Mouse (Mus musculus): ENCODE data around the gene Hoxd4. TPM values are rescaled to one million over a fixed set of nuclear protein-coding genes. Genes with fewer than 3 reads are reported as not detected.
A peak's percentile ranks its signal among the peaks of the same experiment; 100 is the strongest.

Hoxd4 gene
- total and polyA plus RNA-seq, 2 experiments from 2014 or later: not detected

DNA sequence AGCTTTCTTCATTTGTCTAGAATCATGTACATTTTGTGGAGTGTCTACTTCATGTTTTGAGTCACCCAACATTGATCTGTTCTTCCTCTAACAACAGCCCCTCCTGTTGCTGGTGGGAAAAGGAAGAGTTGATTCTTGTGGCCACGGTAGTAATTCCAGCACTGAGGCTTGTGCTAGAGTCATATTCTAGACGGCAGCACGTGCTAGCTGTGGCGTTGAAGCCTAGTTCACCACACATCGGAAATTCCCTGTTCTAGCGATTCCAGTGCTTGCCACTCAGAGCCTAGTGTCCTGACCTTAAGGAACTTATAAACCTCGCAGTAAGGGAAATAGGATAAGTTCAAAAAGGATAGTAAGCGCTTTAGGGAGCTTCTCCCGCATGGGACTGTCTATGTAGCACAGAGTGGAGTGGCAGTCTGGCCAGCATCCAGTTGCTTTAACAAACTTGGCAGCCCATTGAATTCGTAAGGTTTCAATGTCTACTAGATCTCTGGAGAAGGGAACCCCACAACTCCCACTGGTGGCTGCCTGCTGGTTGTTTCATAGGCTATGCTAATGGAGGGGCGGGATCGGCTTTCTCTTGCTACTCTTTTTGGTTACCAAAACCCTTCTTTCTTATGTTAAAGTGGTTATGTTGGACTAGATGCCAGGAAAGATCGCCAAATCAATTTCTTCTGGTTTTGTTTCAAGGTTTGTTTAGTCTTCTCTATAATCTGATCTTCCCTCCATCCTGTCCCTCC, 66.0 kb downstream of the Hoxd4 start:
- H3K4me3 ChIP-seq (ENCODE audit: low read depth, low read length): no peak overlapping the region
- 60% methylated on average over 13 of the region's 13 CpGs for WGBS
- DNase-seq: peak; percentile 33

More for the DNA sequence above, 66.0 kb downstream of the Hoxd4 start:
- Histone ChIP-seq H3K4me1 (ENCODE audit: insufficient read depth) (no peaks in the 10 kb centered on the region), H3K27me3 (ENCODE audit: insufficient read depth, low read length) (peaks cover 4% of the 10 kb centered on the region; the same call in 1 of the 2 replicates), H3K9me3 (ENCODE audit: low read length) (no peaks in the 10 kb centered on the region), H3K36me3 (ENCODE audit: insufficient read depth) (no peaks in the 10 kb centered on the region), H3K4me2 (ENCODE audit: low read depth) (no peak overlapping the region), H3K9ac (no peak overlapping the region), H3K27ac (ENCODE audit: low read depth, low read length) (no peak overlapping the region)
- ATAC-seq: peak; percentile 5; the same call in 1 of the 2 replicates
- no peak for TF ChIP-seq CTCF (IDR thresholded peaks at IDR 0.05; ENCODE audit: low read depth)

MicroRNA genes within 50 kb of the gene (microRNA counts, 519-probe panel; counts per million panel counts)
- not detected for microRNA mmu-miR-10b

Small RNAs within 50 kb of the gene (microRNA-seq; reads per million reads assigned to microRNA genes)
- gene Gm44463 (0 reads per million in 2 experiments), gene Mir10b (106 to 127 reads per million in 2 experiments)

Other genes with a start within 250 kb of the Hoxd4 start
- gene Lnpk, start 132.5 kb upstream of the Hoxd4 start, total RNA-seq (2014; rRNA removed): 47.5 and 67.5 TPM in 2 replicates
- gene Lnpk, start 132.5 kb upstream of the Hoxd4 start, polyA plus RNA-seq (2015; fragmentation: Nextera tagmentation; extraction: Ambion mirVana): 22.7 and 32.6 TPM in 2 replicates
- gene Evx2, start 52.4 kb upstream of the Hoxd4 start, total RNA-seq (2014; rRNA removed): not detected in 2 replicates
- gene Evx2, start 52.4 kb upstream of the Hoxd4 start, polyA plus RNA-seq (2015; fragmentation: Nextera tagmentation; extraction: Ambion mirVana): not detected in 2 replicates
- not detected in 2 replicates for gene Hoxd13, start 43.6 kb upstream of the Hoxd4 start, total RNA-seq (2014; rRNA removed)
- not detected in 2 replicates for gene Hoxd13, start 43.6 kb upstream of the Hoxd4 start, polyA plus RNA-seq (2015; fragmentation: Nextera tagmentation; extraction: Ambion mirVana)
- gene Hoxd12, start 36.9 kb upstream of the Hoxd4 start, total RNA-seq (2014; rRNA removed): not detected in 2 replicates
- gene Hoxd12, start 36.9 kb upstream of the Hoxd4 start, polyA plus RNA-seq (2015; fragmentation: Nextera tagmentation; extraction: Ambion mirVana): not detected in 2 replicates
- not detected in 2 replicates for gene Hoxd11, start 32.4 kb upstream of the Hoxd4 start, total RNA-seq (2014; rRNA removed)
- not detected in 2 replicates for gene Hoxd11, start 32.4 kb upstream of the Hoxd4 start, polyA plus RNA-seq (2015; fragmentation: Nextera tagmentation; extraction: Ambion mirVana)
- gene Hoxd10, start 20.0 kb upstream of the Hoxd4 start, total RNA-seq (2014; rRNA removed): not detected in 2 replicates
- not detected in 2 replicates for gene Hoxd10, start 20.0 kb upstream of the Hoxd4 start, polyA plus RNA-seq (2015; fragmentation: Nextera tagmentation; extraction: Ambion mirVana)
- not detected in 2 replicates for gene Hoxd9, start 14.2 kb upstream of the Hoxd4 start, total RNA-seq (2014; rRNA removed)
- gene Hoxd9, start 14.2 kb upstream of the Hoxd4 start, polyA plus RNA-seq (2015; fragmentation: Nextera tagmentation; extraction: Ambion mirVana): not detected in 2 replicates
- 0.10 TPM in 1 of 2 replicates, not detected in the other for gene Hoxd8, start 7.3 kb upstream of the Hoxd4 start, total RNA-seq (2014; rRNA removed)
- 0.22 TPM in 1 of 2 replicates, not detected in the other for gene Hoxd8, start 7.3 kb upstream of the Hoxd4 start, polyA plus RNA-seq (2015; fragmentation: Nextera tagmentation; extraction: Ambion mirVana)
- gene Hoxd3, start within 50 bp of the Hoxd4 start, total RNA-seq (2014; rRNA removed): not detected in 2 replicates
- gene Hoxd3, start within 50 bp of the Hoxd4 start, polyA plus RNA-seq (2015; fragmentation: Nextera tagmentation; extraction: Ambion mirVana): not detected in 2 replicates
- gene Gm28230, start 14.8 kb downstream of the Hoxd4 start, total RNA-seq (2014; rRNA removed): not detected in 2 replicates
- gene Gm28230, start 14.8 kb downstream of the Hoxd4 start, polyA plus RNA-seq (2015; fragmentation: Nextera tagmentation; extraction: Ambion mirVana): not detected in 2 replicates
- gene Hoxd1, start 51.1 kb downstream of the Hoxd4 start, total RNA-seq (2014; rRNA removed): not detected in 2 replicates
- not detected in 2 replicates for gene Hoxd1, start 51.1 kb downstream of the Hoxd4 start, polyA plus RNA-seq (2015; fragmentation: Nextera tagmentation; extraction: Ambion mirVana)
- gene Mtx2, start 113.9 kb downstream of the Hoxd4 start, total RNA-seq (2014; rRNA removed): 105 and 120 TPM in 2 replicates
- 131 and 145 TPM in 2 replicates for gene Mtx2, start 113.9 kb downstream of the Hoxd4 start, polyA plus RNA-seq (2015; fragmentation: Nextera tagmentation; extraction: Ambion mirVana)

Data from forebrain, postnatal 0 days (tissue).